Mouse (Mus musculus) adrenal gland, adult 2 months (tissue): ENCODE data around the gene Ikbke. TPM values are rescaled to one million over a fixed set of nuclear protein-coding genes. Genes with fewer than 3 reads are reported as not detected.
A peak's percentile ranks its signal among the peaks of the same experiment; 100 is the strongest.

Source experiments
- DNase-seq: peaks from one replicate; pipeline ENCODE4 v3.0.0; 2021
- polyA plus RNA-seq: library from polyadenylated mRNA; depleted of rRNA; stranded (reverse); fragments of >200 nt; gene quantifications from 2 replicates; pipeline ENCODE4 v1.2.3, GENCODE M21; 2012
- total RNA-seq, 2 experiments: library from RNA; stranded (reverse); gene quantifications; 2 replicates each; pipeline ENCODE4 v1.2.3; 2021

The Ikbke gene
- total and polyA plus RNA-seq, 3 experiments = 10.7 to 15.2 (median 14.1) TPM

DNA sequence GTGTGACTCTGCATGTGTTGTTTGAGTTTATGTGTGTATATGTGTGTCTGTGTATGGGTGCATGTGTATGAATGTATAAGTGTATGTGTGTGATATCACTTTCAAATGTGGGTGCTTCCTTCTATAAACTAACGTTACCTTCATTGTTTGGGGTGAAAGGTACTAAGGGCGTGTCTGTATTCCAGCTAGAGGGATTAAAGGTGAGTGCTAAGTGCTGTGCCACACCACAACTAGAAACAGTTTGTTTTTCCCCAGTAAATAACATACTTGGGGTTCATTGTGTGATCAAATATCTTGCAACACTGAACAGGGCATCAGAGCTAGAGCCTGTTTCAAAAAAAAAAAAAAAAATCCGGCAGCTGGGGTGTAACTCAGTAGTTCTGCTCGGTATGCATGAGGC is 2.3 kb upstream of the Ikbke start:
- no peak for DNase-seq

DNA sequence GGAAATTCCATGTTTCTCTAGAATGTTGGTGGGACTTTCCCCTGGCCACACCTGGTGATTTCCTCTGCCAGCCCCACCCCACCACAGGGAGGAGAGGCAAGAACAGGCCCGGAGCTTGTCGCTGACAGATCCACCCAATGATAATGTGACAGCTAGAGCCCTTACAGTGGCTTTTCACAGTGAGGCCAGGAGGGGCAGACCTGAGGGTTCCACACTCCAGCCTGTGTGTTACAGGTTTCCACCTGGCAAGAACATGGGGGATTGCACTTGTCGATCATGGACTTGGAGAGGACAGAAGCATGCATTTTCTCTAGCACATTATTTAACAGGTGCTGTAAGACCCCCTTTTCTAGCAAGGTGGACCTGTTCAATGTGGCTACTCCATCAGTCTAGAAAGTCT is 874 bp upstream of the Ikbke start:
- DNase-seq = no peak

DNA sequence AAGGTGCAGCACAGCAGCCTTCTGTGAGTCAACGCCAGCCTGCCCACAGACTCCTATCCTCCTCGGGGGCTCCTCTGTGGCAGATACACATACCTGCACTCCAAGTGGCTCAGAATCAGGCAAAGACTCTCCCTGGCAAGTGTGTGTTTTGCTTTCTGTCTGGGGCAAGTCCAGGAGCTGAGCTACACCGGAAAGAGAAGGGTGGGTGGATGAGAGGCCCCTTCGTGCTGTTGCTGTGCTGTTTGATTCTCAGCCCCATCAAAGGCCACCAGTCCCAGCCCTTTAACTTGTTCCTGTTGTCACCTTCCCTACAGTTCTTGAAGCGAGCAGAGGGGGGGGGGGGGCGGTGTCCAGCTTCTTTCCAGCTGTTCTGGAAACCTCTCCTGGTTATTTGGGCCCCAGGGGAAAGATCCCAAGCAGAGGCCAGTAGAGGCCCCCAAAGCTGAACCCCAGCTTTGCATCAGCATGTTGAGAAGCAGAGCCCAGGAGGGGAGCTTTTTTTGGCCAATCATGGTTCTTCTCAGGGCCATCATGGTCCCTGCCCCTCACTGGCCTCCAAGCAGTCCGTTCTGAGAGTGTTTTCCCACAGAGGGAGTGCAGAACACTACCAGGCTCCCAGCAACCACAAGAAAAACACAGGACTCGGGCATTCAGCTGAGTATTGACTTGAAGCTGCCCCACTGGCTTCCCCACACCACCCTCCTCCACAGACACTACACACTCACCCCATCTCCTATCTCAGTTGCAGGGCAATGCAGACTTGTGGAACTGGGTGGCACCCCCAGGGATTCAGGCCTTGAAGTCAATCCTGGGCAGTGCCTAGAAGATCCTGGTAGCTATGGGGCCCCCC is 575 bp downstream of the Ikbke start:
- DNase-seq = peak; percentile 55

DNA sequence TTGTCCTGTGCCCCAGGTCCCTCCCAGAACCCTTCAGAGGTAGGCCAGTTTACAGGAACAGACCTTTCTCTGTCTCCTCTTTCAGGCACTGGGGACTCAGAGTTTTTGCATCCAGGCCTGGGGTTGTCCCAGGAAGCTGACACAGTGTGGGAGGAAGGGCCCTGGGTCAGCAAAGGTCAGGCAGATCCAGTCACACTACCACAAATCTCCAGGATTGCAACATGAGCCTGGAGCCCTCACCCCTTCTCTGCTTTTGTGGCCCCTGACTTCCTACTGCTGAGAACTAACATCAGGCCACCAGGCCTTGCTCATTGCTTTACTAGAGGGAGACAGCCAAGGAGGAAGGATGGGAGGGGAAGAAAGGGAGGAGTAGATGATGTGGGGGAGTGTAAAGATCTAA is 2.6 kb downstream of the Ikbke start:
- peak; percentile 61 for DNase-seq

- peak; percentile 35 for DNase-seq
Measured at GRCm38 (mm10) chr1:131275577-131275976, 3.8 kb downstream of the Ikbke start.

DNA sequence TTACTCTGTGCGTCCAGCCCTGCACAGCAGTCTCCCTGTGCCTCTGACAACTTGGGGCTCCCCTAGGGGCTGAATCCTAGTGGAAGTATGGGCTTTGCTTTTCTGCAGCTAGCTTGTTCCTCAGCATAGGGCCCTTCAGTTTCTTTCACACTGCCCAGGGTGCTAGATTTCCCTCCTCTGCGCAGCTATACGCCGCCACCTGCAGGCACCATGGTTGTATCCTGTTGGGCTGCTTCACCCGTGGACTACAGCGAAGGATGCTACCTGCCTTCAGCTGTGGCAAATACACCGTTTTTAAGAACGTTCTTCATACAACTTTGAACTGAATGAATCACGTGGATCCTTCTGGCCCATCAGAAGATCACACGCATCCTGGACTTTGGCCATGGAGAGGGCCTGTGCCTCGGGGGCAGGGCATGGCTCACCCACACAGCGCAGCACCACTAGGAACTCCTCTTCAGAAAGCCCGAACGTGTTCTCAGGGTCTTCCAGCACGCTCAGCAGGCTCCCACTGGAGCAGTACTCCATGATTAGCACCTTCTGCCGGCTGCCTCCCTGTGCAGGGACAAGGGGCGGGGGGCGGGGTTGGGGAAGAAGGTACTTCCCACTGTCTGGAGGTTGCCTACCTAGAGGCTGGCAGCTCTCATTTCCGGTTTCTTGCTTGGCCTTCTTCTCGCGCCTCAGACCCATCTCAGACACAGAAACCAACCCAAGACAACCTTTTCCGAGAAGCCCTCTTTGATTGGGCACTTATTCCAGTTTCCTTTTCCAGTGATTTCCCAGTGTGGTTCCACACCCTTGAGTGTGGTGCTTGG is 4.5 kb downstream of the Ikbke start:
- peak; percentile 50 for DNase-seq

- DNase-seq = peak; percentile 56
Measured at GRCm38 (mm10) chr1:131269797-131270578, 9.4 kb downstream of the Ikbke start.

DNA sequence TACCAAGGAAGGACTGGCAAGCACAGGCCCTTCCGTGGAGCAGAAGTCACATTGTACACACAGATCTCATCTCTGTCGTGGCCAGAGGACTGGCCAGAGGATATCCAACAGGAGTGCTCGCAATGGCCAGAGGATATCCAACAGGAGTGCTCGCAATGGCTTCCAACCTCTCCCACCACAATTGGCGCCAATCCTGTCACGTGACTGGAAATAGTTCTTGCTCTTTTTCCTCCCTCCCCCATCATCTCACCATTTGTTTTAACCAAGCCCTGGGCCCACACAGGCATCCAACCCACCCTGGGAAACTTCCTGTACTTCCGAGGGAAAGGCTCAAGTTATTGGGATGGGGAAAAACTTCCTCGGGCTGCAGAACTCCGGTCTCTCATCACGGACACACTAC is 10.6 kb downstream of the Ikbke start:
- DNase-seq = no peak

- DNase-seq = no peak
Measured at GRCm38 (mm10) chr1:131263905-131264304, 15.5 kb downstream of the Ikbke start.

- peak; percentile 59 for DNase-seq
Measured at GRCm38 (mm10) chr1:131260309-131260656, 19.1 kb downstream of the Ikbke start.

DNA sequence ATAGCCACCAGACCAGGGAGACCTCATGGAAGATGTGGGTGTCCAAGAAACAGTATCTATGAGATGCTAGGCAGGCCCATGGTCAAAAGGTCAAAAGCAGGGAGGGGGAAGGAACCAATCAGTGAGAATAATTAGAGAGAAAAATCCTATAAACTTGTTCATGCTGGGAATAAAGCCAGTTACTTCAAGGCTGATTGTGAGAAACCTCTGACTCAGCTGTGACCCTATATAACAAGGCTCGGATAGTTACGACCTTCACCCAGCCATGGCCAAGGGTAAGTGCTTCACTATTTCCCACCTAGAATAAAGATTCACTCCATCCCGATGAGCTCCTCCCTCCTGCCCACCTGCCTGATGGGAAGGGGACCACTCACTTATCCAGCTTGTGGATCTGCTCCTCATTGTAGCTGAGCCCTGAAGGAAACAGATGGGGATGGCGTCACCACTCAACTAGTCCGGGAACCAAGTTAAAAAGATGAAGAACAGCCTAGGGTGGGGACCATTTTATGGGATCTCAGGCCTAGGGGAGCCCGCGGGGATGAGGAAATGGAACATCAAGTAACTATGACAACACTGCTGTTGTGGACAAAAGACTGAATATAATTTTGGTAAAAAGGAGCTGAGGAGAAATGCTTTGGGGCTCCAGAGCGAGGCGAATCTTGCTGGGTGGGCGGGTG is 19.6 kb downstream of the Ikbke start:
- peak; percentile 62 for DNase-seq

GRCm38 (mm10) chr1:131257288-131257687 is 22.1 kb downstream of the Ikbke start:
- DNase-seq = no peak

DNA sequence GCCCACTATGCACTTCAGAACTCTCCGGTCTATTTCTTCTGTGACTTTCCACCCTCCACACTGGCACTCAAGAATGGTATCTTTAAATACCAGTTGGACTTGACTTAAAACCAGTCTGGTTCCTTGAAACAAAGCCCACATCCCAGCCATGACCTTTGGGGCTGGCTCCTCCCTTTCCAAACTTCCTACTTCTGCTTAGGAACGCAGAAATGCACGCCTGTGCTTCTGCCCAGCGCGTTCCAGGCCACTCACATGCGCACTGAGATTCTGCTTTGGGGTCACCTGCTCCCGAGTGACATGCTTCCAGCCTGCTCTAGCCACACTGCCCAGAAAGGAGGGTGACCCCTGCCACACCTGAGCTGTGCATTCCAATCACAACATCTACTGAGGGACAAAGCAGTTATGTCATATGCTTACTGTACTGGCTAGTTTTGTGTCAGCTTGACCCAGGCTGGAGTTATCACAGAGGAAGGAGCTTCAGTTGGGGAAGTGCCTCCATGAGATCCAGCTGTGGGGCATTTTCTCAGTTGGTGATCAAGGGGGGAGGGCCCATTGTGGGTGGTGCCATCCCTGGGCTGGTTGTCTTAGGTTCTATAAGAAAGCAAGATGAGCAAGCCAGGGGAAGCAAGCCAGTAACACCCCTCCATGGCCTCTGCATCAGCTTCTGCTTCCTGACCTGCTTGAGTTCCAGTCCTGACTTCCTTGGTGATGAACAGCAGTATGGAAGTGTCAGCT is 26.7 kb downstream of the Ikbke start:
- DNase-seq = peak; percentile 48

GRCm38 (mm10) chr1:131246433-131247395 is 32.7 kb downstream of the Ikbke start:
- peak; percentile 74 for DNase-seq

- peak; percentile 70 for DNase-seq
Measured at GRCm38 (mm10) chr1:131245926-131246325, 33.5 kb downstream of the Ikbke start.

DNA sequence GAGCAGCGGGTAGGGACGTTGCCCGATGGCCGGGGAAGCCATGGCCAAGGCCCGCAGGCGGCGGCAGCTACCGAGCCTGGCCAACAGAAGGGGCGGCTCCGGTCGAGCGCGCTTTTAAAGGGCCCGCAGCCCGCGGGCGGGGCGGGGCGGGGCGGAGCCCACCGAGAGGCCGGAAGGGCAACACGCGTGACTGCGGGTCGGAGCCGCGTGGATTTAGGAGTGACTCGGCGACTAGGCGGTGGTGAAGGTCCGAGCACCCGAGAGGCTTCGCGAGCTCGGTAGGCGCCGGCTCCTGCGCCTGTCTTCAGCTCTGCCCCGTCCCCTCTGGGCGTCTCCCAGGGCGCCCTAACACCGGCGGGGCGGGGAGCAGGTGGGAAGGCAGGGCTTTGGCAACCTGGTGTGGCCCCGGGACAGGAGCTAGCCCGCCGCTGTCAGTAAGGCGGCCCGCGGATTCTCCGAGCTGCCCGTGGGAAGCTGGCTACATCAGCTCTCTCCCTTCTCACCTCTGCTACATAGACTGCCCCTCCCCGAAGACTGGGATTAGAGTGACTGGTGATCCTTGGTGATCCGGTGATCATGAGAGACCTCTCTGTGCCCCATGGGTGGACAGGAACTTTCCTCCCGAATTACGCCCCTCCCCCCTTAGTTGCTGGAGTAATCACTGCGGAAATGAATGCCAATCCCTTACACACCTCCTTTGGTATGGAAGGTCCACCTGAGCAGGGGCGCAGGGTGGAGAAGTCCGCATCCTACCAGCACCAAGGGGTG is 34.1 kb downstream of the Ikbke start, which contains the start of gene Rassf5:
Gene Rassf5 (minus strand): TSS at position 170 of the 768 bp plus-strand sequence.
- DNase-seq = peak; percentile 93

GRCm38 (mm10) chr1:131244536-131245088 is 34.8 kb downstream of the Ikbke start:
- DNase-seq = no peak

GRCm38 (mm10) chr1:131242956-131243355 is 36.5 kb downstream of the Ikbke start:
- no peak for DNase-seq
